Mouse (Mus musculus) erythroblast, embryonic 14.5 days (primary cell): Measurements from ENCODE around the gene Ccne1.

Experiments
- GATA1 ChIP-seq: IDR thresholded peaks from 2 replicates; pipeline ENCODE4 v1.6.1; 2012; ENCODE audit warnings: low read length, inconsistent platforms, mixed read lengths
- TAL1 ChIP-seq: IDR thresholded peaks from 3 replicates; pipeline ENCODE4 v1.6.1; 2012; ENCODE audit warnings: low read length, inconsistent platforms, mixed read lengths

DNA sequence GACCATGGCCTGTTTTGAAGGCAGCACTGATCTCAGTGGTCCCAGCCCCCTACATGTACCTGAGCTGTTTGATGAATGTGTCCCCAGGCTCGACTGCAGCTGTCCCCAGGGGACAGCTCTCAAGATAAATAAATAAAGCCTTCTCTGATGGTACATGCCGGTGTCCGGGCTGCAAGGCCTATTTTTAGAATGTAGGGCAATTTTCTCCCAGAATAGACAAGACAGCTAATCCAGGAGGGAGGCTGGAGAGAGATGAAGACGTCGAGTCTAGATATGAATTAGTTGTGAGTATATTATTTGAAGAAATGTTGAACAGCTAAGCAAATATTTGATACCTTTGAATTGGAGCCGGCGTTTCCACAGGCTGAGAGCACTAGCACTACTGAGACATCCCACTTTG, 48.2 kb downstream of the Ccne1 start:
- TF ChIP-seq TAL1 (no peak), GATA1 (no peak)
